Mouse (Mus musculus): ENCODE measurements around the gene Foxl2. TPM values are rescaled to one million over a fixed set of nuclear protein-coding genes. Genes with fewer than 3 reads are reported as not detected.

Foxl2 gene
- polyA plus RNA-seq (2016; fragmentation: Nextera tagmentation; extraction: Ambion mirVana) = 1.5 and 2.2 TPM in 2 replicates

DNA sequence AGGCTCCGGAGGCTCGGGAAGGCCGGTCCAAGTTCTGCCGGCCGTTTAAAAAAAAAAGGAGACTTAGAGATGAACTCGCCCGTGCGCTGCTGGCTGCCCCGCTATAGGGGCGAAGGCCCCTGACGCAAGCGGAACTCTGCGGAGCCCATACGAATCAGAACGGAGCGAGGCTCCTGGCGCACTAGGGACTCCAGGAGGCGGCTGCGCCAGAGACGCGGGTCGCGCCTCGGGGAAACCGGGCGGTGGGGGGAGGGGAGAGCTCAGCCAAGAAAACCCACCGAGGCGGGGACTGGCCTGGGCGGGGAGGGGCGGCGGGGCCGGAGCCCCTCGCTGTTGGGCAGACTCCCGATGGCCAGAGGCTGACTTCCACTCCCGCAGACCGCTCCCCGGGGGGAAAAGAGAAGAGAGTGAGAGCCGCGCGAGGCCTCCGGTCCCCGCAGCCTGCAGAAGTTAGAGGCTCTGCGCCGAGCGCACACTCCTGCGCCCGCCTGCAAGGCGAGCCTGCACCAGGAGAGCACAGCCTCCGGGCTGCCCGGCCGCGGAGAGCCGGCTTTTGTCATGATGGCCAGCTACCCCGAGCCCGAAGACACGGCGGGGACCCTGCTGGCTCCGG, at the start of gene Foxl2:
Gene Foxl2, plus strand, starts transcription at position 186 of the 613 bp plus-strand sequence.
- H3K36me3 ChIP-seq (replicated peaks) = no peaks in the 10 kb centered on the region
- peak within 1 kb of the TSS; percentile 48 for H3K9ac ChIP-seq
- WGBS = under 1% methylated on average over 50 of the region's 58 CpGs
- no peaks in the 10 kb centered on the region for H3K9me3 ChIP-seq
- peak within 1 kb of the TSS; percentile 49 for H3K4me3 ChIP-seq (replicated peaks)
- H3K27ac ChIP-seq = peak within 1 kb of the TSS; percentile 46
- H3K27me3 ChIP-seq = peaks cover 94% of the 10 kb centered on the region
- peak within 1 kb of the TSS; percentile 87 for H3K4me2 ChIP-seq
- peak; percentile 49; the same call in 1 of the 2 replicates for ATAC-seq (ENCODE audit: low FRiP score)
- peaks cover 33% of the 10 kb centered on the region for H3K4me1 ChIP-seq

DNA sequence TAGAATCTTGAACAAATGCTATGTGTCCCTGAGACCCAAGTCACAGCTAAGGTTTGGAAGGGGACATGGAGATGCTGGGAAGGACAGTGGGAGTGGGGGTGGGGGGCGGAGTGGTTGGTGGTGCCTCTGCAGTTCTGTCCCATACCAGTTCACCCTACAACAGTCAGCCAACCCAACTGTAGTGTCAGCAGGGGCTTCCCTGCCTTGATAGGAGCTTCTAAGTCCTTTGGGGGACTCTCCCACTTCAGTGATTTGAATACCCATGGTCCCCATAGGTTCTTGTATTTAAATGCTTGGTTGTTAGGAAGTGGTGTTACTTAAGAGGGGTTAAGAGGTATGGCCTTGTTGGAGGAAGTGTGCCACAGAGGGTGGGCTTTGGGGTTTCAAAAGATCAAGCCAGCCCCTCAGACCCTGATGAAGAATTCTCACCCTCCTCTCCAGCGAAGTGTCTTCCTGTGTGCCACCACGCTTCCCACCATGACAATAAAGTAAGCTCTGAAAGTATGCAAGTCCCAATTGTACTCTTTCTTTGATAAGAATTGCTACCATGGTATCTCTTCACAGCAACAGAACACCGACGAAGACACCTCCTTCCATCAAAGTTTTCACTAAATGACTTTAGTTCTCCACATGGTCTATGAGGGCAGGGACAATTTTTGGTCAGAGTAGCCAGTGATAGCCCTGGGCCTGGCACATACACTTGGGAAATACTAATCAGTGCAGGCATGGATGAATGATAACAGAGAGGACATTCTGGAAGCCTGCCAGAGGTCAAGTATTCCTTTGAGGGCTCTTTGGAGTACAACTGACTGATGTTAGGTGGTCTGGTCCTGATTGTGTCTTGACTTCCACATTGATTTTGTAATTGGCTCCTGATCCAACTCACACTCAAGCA, 34.2 kb upstream of the Foxl2 start:
- ATAC-seq (ENCODE audit: low FRiP score) = no peak
- Histone ChIP-seq H3K9ac (no peak overlapping the region), H3K27ac (no peak overlapping the region), H3K4me1 (peaks cover 6% of the 10 kb centered on the region; the same call in 1 of the 2 replicates), H3K4me2 (no peak overlapping the region), H3K4me3 (replicated peaks) (no peak overlapping the region), H3K36me3 (replicated peaks) (no peaks in the 10 kb centered on the region), H3K27me3 (no peaks in the 10 kb centered on the region), H3K9me3 (no peaks in the 10 kb centered on the region)
- 94% methylated on average over 5 of the region's 5 CpGs for WGBS

DNA sequence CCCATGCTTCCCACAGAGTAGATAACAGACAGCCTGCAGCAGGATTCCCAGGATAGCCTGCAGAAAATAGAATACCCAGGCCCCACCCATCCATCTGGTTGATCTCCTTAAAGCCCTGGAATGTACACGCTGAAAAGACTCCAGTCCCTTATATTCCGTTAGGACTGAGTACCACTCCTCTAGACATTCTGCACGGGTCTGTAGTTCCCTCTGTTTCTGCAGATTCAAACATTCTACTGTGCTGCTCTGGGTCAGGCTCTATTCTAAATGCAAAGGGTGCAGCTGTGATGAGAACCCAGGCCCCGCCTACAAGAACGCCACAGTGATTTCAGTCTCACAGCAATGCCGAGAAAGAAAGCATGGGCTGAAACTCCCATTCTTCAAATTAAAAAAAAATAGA, 32.0 kb upstream of the Foxl2 start:
- 21% methylated on average over 6 of the region's 6 CpGs for WGBS

GRCm38 (mm10) chr9:98924183-98924582, 30.9 kb upstream of the Foxl2 start:
- Histone ChIP-seq H3K9ac (no peak overlapping the region), H3K4me2 (no peak overlapping the region), H3K4me3 (replicated peaks) (no peak overlapping the region), H3K4me1 (peaks cover 6% of the 10 kb centered on the region; the same call in 1 of the 2 replicates), H3K27me3 (no peaks in the 10 kb centered on the region), H3K27ac (no peak overlapping the region), H3K36me3 (replicated peaks) (no peaks in the 10 kb centered on the region), H3K9me3 (no peaks in the 10 kb centered on the region)
- no peak for ATAC-seq (ENCODE audit: low FRiP score)
- WGBS = 61% methylated on average over 6 of the region's 6 CpGs

More for the DNA sequence above, 32.0 kb upstream of the Foxl2 start:
- ATAC-seq (ENCODE audit: low FRiP score) = no peak
- no peak overlapping the region for H3K4me2 ChIP-seq
- H3K36me3 ChIP-seq (replicated peaks) = no peaks in the 10 kb centered on the region
- H3K27me3 ChIP-seq = no peaks in the 10 kb centered on the region
- H3K9me3 ChIP-seq = no peaks in the 10 kb centered on the region
- no peak overlapping the region for H3K27ac ChIP-seq
- H3K9ac ChIP-seq = no peak overlapping the region
- peaks cover 6% of the 10 kb centered on the region; the same call in 1 of the 2 replicates for H3K4me1 ChIP-seq
- H3K4me3 ChIP-seq (replicated peaks) = no peak overlapping the region

DNA sequence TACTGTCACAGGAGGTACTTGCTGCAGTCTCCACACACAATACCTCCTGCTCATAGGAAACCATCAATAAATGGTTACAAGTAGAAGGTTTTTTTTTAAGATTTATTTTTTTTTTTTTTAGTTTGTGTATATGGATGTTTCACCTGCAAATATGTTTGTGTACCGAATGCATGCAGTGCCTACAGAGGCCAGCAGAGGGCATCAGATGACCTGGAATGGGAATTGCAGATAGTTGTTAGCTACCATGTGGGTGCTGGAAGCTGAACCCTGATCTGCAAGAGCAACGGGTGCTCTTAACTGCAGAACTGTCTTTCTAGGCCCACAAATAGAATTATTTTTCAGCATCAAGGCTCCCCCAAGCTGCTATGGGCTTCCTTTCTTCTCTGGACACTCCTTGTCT, 25.6 kb upstream of the Foxl2 start:
- Histone ChIP-seq H3K27ac (no peak overlapping the region), H3K27me3 (peaks cover 4% of the 10 kb centered on the region; the same call in 1 of the 2 replicates), H3K4me2 (no peak overlapping the region), H3K9ac (no peak overlapping the region), H3K4me1 (peaks cover 8% of the 10 kb centered on the region), H3K36me3 (replicated peaks) (no peaks in the 10 kb centered on the region), H3K9me3 (no peaks in the 10 kb centered on the region), H3K4me3 (replicated peaks) (no peak overlapping the region)
- no peak for ATAC-seq (ENCODE audit: low FRiP score)
- WGBS = 93% methylated on average over 2 of the region's 2 CpGs

- H3K36me3 ChIP-seq (replicated peaks) = no peaks in the 10 kb centered on the region
- peaks cover 14% of the 10 kb centered on the region for H3K4me1 ChIP-seq
- H3K4me2 ChIP-seq = no peak overlapping the region
- H3K27me3 ChIP-seq = peaks cover 18% of the 10 kb centered on the region; the same call in 1 of the 2 replicates
- ATAC-seq (ENCODE audit: low FRiP score) = no peak
- no peak overlapping the region for H3K9ac ChIP-seq
- no peak overlapping the region for H3K4me3 ChIP-seq (replicated peaks)
- 4% methylated on average over 6 of the region's 6 CpGs for WGBS
- no peaks in the 10 kb centered on the region for H3K9me3 ChIP-seq
- no peak overlapping the region for H3K27ac ChIP-seq
Observed at GRCm38 (mm10) chr9:98932931-98933330, 22.2 kb upstream of the Foxl2 start.

- Histone ChIP-seq H3K27me3 (peaks cover 18% of the 10 kb centered on the region; the same call in 1 of the 2 replicates), H3K4me3 (replicated peaks) (no peak overlapping the region), H3K36me3 (replicated peaks) (no peaks in the 10 kb centered on the region), H3K9ac (no peak overlapping the region), H3K4me2 (no peak overlapping the region), H3K27ac (no peak overlapping the region), H3K9me3 (no peaks in the 10 kb centered on the region), H3K4me1 (peaks cover 14% of the 10 kb centered on the region)
- no peak for ATAC-seq (ENCODE audit: low FRiP score)
- WGBS = 17% methylated on average over 16 of the region's 16 CpGs
Observed at GRCm38 (mm10) chr9:98935190-98935909, 19.7 kb upstream of the Foxl2 start.

GRCm38 (mm10) chr9:98939290-98939689, 15.8 kb upstream of the Foxl2 start:
- Histone ChIP-seq H3K9ac (no peak overlapping the region), H3K27me3 (peaks cover 16% of the 10 kb centered on the region; the same call in 1 of the 2 replicates), H3K4me2 (no peak overlapping the region), H3K36me3 (replicated peaks) (no peaks in the 10 kb centered on the region), H3K27ac (no peak overlapping the region), H3K9me3 (no peaks in the 10 kb centered on the region), H3K4me3 (replicated peaks) (no peak overlapping the region), H3K4me1 (peaks cover 6% of the 10 kb centered on the region; the same call in 1 of the 2 replicates)
- whole genome bisulfite sequencing = 25% methylated on average over 2 of the region's 2 CpGs
- ATAC-seq (ENCODE audit: low FRiP score) = no peak

DNA sequence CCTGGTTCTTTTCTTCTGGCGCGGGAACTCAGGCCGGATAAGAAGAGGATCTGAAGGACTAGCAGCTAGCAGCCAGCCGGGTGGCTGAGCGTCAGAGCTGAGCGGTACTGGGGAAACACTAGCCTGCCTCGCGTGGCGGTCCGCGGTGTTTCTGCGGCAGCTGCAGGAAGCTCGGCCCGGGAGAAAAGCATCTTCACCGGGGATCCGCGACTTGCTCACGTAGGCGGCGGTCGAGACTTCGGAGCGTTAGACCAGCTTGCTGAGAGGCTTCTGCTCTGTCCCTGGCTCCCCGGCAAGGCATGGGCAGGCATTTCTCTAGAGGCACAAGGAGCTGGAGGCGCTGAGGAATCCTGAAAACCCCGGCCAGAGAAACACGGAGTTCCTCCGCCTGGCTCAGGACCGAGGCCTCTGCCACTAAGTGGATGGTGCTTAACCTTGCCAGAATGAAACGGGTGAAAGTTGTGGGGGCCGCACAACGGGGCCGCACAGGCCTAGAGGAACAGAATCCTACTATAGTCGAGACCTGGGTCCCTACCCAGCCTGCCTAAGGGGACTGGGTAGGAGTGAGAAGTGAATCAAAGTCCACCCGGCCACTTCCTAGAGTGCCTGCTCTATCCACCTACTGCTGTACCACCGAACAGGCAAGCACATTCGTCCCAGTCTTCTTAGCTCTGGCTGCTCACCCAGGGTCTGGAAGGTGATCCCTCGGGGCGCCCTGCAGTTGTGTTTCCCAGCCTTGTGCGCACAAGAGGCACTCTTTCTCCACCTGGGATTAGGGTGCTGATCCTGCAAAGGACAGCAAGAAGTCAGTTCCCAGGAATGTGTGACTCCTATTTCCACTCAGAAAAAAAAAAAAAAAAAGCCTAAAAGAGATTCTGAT, 2.7 kb upstream of the Foxl2 start:
- ATAC-seq (ENCODE audit: low FRiP score) = no peak
- H3K4me3 ChIP-seq (replicated peaks) = peak overlapping the region; percentile 21; the same call in 1 of the 2 replicates
- H3K27ac ChIP-seq = no peak overlapping the region
- H3K27me3 ChIP-seq = peaks cover 87% of the 10 kb centered on the region
- H3K9ac ChIP-seq = peak overlapping the region; percentile 7; the same call in 1 of the 2 replicates
- peaks cover 33% of the 10 kb centered on the region for H3K4me1 ChIP-seq
- H3K4me2 ChIP-seq = peak overlapping the region; percentile 39
- no peaks in the 10 kb centered on the region for H3K36me3 ChIP-seq (replicated peaks)
- no peaks in the 10 kb centered on the region for H3K9me3 ChIP-seq
- WGBS = under 1% methylated on average over 40 of the region's 40 CpGs

DNA sequence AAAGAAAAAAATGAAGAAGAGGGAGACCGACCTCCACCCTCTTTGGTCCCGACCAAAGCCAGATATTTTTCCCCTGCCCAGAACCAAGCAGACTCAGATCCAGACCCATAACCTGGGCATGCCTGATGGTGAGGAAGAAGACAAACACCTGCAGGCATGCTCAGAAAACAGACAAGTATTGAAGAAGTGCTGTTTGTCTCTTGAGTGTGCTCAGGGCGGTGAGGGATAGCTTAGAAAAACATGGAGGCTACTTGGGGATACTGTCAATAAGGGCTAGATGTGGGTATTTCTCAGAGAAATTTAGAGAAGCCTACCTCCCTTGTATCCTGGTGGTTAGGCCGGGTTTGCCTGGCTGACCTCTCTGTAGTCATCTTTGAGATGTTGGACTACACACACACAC, 1.8 kb upstream of the Foxl2 start:
- Histone ChIP-seq H3K9me3 (no peaks in the 10 kb centered on the region), H3K4me1 (peaks cover 33% of the 10 kb centered on the region), H3K4me3 (replicated peaks) (no peak overlapping the region), H3K27ac (no peak overlapping the region), H3K9ac (no peak overlapping the region), H3K36me3 (replicated peaks) (no peaks in the 10 kb centered on the region), H3K27me3 (peaks cover 91% of the 10 kb centered on the region), H3K4me2 (no peak overlapping the region)
- 4% methylated on average over 4 of the region's 4 CpGs for WGBS
- no peak for ATAC-seq (ENCODE audit: low FRiP score)

DNA sequence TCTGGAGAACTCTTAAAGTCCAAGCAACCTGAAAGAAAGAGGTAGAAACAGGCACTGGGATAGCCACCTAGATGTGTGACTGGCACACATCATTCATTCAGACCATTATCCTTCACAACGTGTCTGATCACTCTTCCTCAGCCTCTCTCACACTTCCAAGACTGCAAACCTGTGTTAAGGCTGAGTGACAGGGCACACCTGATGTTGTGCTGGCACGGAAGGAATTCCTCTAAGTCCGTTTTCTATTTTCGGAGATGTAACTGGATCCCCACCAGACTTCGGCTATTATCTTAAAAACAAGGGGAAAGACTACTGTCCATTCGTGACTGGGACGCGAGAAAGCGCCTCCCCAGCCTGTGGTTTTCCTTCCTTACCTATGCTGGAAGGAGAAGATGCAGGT, 1.3 kb upstream of the Foxl2 start:
- ATAC-seq (ENCODE audit: low FRiP score) = no peak
- Histone ChIP-seq H3K9me3 (no peaks in the 10 kb centered on the region), H3K27ac (no peak overlapping the region), H3K4me2 (no peak overlapping the region), H3K4me3 (replicated peaks) (no peak overlapping the region), H3K27me3 (peaks cover 92% of the 10 kb centered on the region), H3K4me1 (peaks cover 33% of the 10 kb centered on the region), H3K9ac (no peak overlapping the region), H3K36me3 (replicated peaks) (no peaks in the 10 kb centered on the region)
- 3% methylated on average over 9 of the region's 9 CpGs for WGBS
